Comparison of ENCODE assay signal across 15 mouse cellular contexts in the genomic region with DNA sequence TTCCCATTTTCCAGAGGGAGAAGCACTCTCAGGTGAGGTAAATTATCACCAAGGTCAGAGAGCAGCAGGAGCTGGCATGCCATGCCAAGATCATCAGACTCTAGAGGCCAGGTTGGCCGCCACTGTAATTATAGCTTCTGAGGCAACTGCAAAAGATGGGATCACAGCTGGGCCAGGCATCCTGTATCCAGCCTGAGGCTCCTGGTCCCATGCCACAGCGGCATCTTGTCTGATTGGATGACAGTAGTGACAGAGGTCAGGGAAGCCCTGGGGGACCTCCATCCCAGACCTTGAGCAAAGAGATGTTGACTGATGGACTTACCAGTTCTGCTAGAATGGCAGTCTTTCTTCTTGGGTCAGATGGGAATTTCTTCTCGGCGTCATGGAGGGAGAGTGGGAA. TPM values are rescaled to one million over a fixed set of nuclear protein-coding genes. Genes with fewer than 3 reads are reported as not detected.
DNase-seq lines count a peak whose midpoint lies in the region; ATAC-seq lines count a peak whose summit lies in the region.
"Had no signal": no experiment of that assay in that cellular context is flagged by ENCODE, and none has a peak within 500 bp of the region (broad histone marks: within the 10 kb centered on the region; RNA-seq: fewer than 3 reads in every experiment).

No protein-coding gene starts in this region.

- H3K27me3 ChIP-seq in forebrain, embryonic 16.5 days (replicated peaks; ENCODE audit: control insufficient read depth, insufficient read depth, low read length), result no peaks in the 10 kb centered on the region
- no peaks in the 10 kb centered on the region for H3K27me3 ChIP-seq in forebrain, embryonic 14.5 days (replicated peaks; ENCODE audit: control insufficient read depth, insufficient read depth, low read length)
- H3K27me3 ChIP-seq in midbrain, embryonic 14.5 days (ENCODE audit: control insufficient read depth, insufficient read depth, low read length), result no peaks in the 10 kb centered on the region
- no peaks in the 10 kb centered on the region for H3K27me3 ChIP-seq in midbrain, embryonic 11.5 days (ENCODE audit: control insufficient read depth, insufficient read depth, low read length)
- no peaks in the 10 kb centered on the region for H3K27me3 ChIP-seq in hindbrain, embryonic 14.5 days (ENCODE audit: control insufficient read depth, insufficient read depth, low read length)
- H3K27me3 ChIP-seq in stomach, embryonic 15.5 days (replicated peaks), result no peaks in the 10 kb centered on the region
- no peaks in the 10 kb centered on the region for H3K27me3 ChIP-seq in liver, embryonic 11.5 days (replicated peaks; ENCODE audit: control insufficient read depth, insufficient read depth, low read length)
- H3K27me3 ChIP-seq: embryonic facial prominence, embryonic 13.5 days; heart, embryonic 13.5 days had no signal

- no peak overlapping the region for H3K4me2 ChIP-seq in forebrain, embryonic 16.5 days (ENCODE audit: low read length)
- no peak overlapping the region for H3K4me2 ChIP-seq in forebrain, embryonic 14.5 days (ENCODE audit: low read length)
- H3K4me2 ChIP-seq in midbrain, embryonic 14.5 days (ENCODE audit: low read length), result no peak overlapping the region
- no peak overlapping the region for H3K4me2 ChIP-seq in midbrain, embryonic 11.5 days
- H3K4me2 ChIP-seq in hindbrain, embryonic 14.5 days (replicated peaks), result no peak overlapping the region
- H3K4me2 ChIP-seq in stomach, embryonic 15.5 days, result no peak overlapping the region
- no peak overlapping the region for H3K4me2 ChIP-seq in liver, embryonic 11.5 days
- H3K4me2 ChIP-seq: embryonic facial prominence, embryonic 13.5 days; heart, embryonic 13.5 days had no signal

- no peak overlapping the region for H3K9ac ChIP-seq in forebrain, embryonic 16.5 days (replicated peaks; ENCODE audit: low read depth, low read length)
- H3K9ac ChIP-seq in forebrain, embryonic 14.5 days (ENCODE audit: low read length), result no peak overlapping the region
- H3K9ac ChIP-seq in midbrain, embryonic 14.5 days (replicated peaks; ENCODE audit: low read length), result no peak overlapping the region
- H3K9ac ChIP-seq in midbrain, embryonic 11.5 days (ENCODE audit: low read length), result no peak overlapping the region
- no peak overlapping the region for H3K9ac ChIP-seq in hindbrain, embryonic 14.5 days
- H3K9ac ChIP-seq in stomach, embryonic 15.5 days, result no peak overlapping the region
- H3K9ac ChIP-seq in liver, embryonic 11.5 days (ENCODE audit: low read depth, low read length), result no peak overlapping the region
- H3K9ac ChIP-seq: heart, embryonic 13.5 days had no signal

- H3K4me1 ChIP-seq in forebrain, embryonic 16.5 days (replicated peaks; ENCODE audit: control insufficient read depth, insufficient read depth, low read length), result peaks cover 19% of the 10 kb centered on the region
- H3K4me1 ChIP-seq in forebrain, embryonic 14.5 days (ENCODE audit: control insufficient read depth, insufficient read depth, low read length), result peaks cover 10% of the 10 kb centered on the region
- peaks cover 17% of the 10 kb centered on the region for H3K4me1 ChIP-seq in midbrain, embryonic 14.5 days (ENCODE audit: control insufficient read depth, insufficient read depth, low read length)
- H3K4me1 ChIP-seq in midbrain, embryonic 11.5 days (ENCODE audit: control insufficient read depth, insufficient read depth, low read length), result peaks cover 6% of the 10 kb centered on the region
- H3K4me1 ChIP-seq in hindbrain, embryonic 14.5 days (replicated peaks; ENCODE audit: control insufficient read depth, insufficient read depth, low read length), result peaks cover 24% of the 10 kb centered on the region
- H3K4me1 ChIP-seq in stomach, embryonic 15.5 days, result peaks cover 13% of the 10 kb centered on the region; the same call in 1 of the 2 replicates
- no peaks in the 10 kb centered on the region for H3K4me1 ChIP-seq in liver, embryonic 11.5 days (replicated peaks; ENCODE audit: control insufficient read depth, insufficient read depth, low read length)

- DNase-seq in forebrain, embryonic 14.5 days (ENCODE audit: low spot score), result no peak
- DNase-seq in midbrain, embryonic 14.5 days, result peak; percentile 37
- no peak for DNase-seq in midbrain, embryonic 11.5 days (ENCODE audit: low spot score, missing footprints)
- DNase-seq in hindbrain, embryonic 14.5 days (ENCODE audit: low spot score), result no peak
- DNase-seq in layer of hippocampus, adult 18-20 months (ENCODE audit: low spot score in 2 of 2), result no peak
- DNase-seq in liver, embryonic 11.5 days (ENCODE audit: low spot score), result no peak
- DNase-seq: kidney, adult 18-20 months; spleen, adult 18-20 months; thymus, postnatal 25 days had no signal

- no peaks in the 10 kb centered on the region for H3K36me3 ChIP-seq in forebrain, embryonic 16.5 days (ENCODE audit: control insufficient read depth, insufficient read depth)
- no peaks in the 10 kb centered on the region for H3K36me3 ChIP-seq in forebrain, embryonic 14.5 days (ENCODE audit: control insufficient read depth, insufficient read depth, low read length)
- no peaks in the 10 kb centered on the region for H3K36me3 ChIP-seq in midbrain, embryonic 14.5 days (ENCODE audit: control insufficient read depth, insufficient read depth, low read length)
- no peaks in the 10 kb centered on the region for H3K36me3 ChIP-seq in midbrain, embryonic 11.5 days (ENCODE audit: control insufficient read depth, insufficient read depth, low read length)
- no peaks in the 10 kb centered on the region for H3K36me3 ChIP-seq in hindbrain, embryonic 14.5 days (replicated peaks; ENCODE audit: control insufficient read depth, insufficient read depth)
- no peaks in the 10 kb centered on the region for H3K36me3 ChIP-seq in stomach, embryonic 15.5 days
- H3K36me3 ChIP-seq in liver, embryonic 11.5 days (ENCODE audit: control insufficient read depth, insufficient read depth, low read length), result no peaks in the 10 kb centered on the region
- H3K36me3 ChIP-seq: embryonic facial prominence, embryonic 13.5 days; heart, embryonic 13.5 days had no signal

- WGBS in forebrain, embryonic 16.5 days, result 73% methylated on average over 4 of the region's 4 CpGs
- 79% methylated on average over 4 of the region's 4 CpGs for WGBS in forebrain, embryonic 14.5 days
- WGBS in midbrain, embryonic 14.5 days, result 52% methylated on average over 4 of the region's 4 CpGs
- WGBS in midbrain, embryonic 11.5 days, result 55% methylated on average over 4 of the region's 4 CpGs
- WGBS in hindbrain, embryonic 14.5 days, result 20% methylated on average over 4 of the region's 4 CpGs
- 38% methylated on average over 4 of the region's 4 CpGs for WGBS in stomach, embryonic 15.5 days
- 71% methylated on average over 4 of the region's 4 CpGs for WGBS in liver, embryonic 11.5 days

- 0 out of 2 replicates have a peak overlapping the region, but pooled peaks have one; percentile 12 for H3K27ac ChIP-seq in forebrain, embryonic 16.5 days (ENCODE audit: low read length)
- H3K27ac ChIP-seq in forebrain, embryonic 14.5 days (ENCODE audit: low read depth, low read length), result no peak overlapping the region
- H3K27ac ChIP-seq in midbrain, embryonic 14.5 days (replicated peaks; ENCODE audit: low read depth, low read length), result no peak overlapping the region
- no peak overlapping the region for H3K27ac ChIP-seq in midbrain, embryonic 11.5 days (ENCODE audit: low read depth, low read length)
- peak overlapping the region; percentile 21; the same call in 1 of the 2 replicates for H3K27ac ChIP-seq in hindbrain, embryonic 14.5 days
- H3K27ac ChIP-seq in stomach, embryonic 15.5 days, result peak overlapping the region; percentile 69
- no peak overlapping the region for H3K27ac ChIP-seq in liver, embryonic 11.5 days (ENCODE audit: low read depth, low read length)
- H3K27ac ChIP-seq: heart, embryonic 13.5 days had no signal

- no peak overlapping the region for H3K4me3 ChIP-seq in forebrain, embryonic 16.5 days (replicated peaks; ENCODE audit: low read length)
- no peak overlapping the region for H3K4me3 ChIP-seq in forebrain, embryonic 14.5 days (ENCODE audit: low read depth, low read length)
- no peak overlapping the region for H3K4me3 ChIP-seq in midbrain, embryonic 14.5 days (replicated peaks; ENCODE audit: low read depth, low read length)
- H3K4me3 ChIP-seq in midbrain, embryonic 11.5 days (ENCODE audit: low read depth, low read length), result no peak overlapping the region
- H3K4me3 ChIP-seq in hindbrain, embryonic 14.5 days (replicated peaks; ENCODE audit: low read length), result no peak overlapping the region
- no peak overlapping the region for H3K4me3 ChIP-seq in stomach, embryonic 15.5 days (replicated peaks)
- no peak overlapping the region for H3K4me3 ChIP-seq in liver, embryonic 11.5 days (ENCODE audit: low read depth, low read length)
- H3K4me3 ChIP-seq: embryonic facial prominence, embryonic 13.5 days; heart, embryonic 13.5 days had no signal

- ATAC-seq in forebrain, embryonic 16.5 days, result no peak
- ATAC-seq in forebrain, embryonic 14.5 days, result no peak
- ATAC-seq in midbrain, embryonic 14.5 days (ENCODE audit: low FRiP score, low TSS enrichment), result no peak
- ATAC-seq in midbrain, embryonic 11.5 days (ENCODE audit: low FRiP score), result no peak
- no peak for ATAC-seq in hindbrain, embryonic 14.5 days (ENCODE audit: low FRiP score)
- no peak for ATAC-seq in stomach, embryonic 15.5 days (ENCODE audit: insufficient read depth, low FRiP score, low read depth)
- ATAC-seq in liver, embryonic 11.5 days (replicated peaks; ENCODE audit: low FRiP score), result no peak

- H3K9me3 ChIP-seq in forebrain, embryonic 16.5 days (ENCODE audit: control insufficient read depth, low read length), result no peaks in the 10 kb centered on the region
- no peaks in the 10 kb centered on the region for H3K9me3 ChIP-seq in forebrain, embryonic 14.5 days (replicated peaks; ENCODE audit: control insufficient read depth, low read length)
- H3K9me3 ChIP-seq in midbrain, embryonic 14.5 days (ENCODE audit: control insufficient read depth, low read length), result no peaks in the 10 kb centered on the region
- H3K9me3 ChIP-seq in midbrain, embryonic 11.5 days (ENCODE audit: control insufficient read depth, low read length), result no peaks in the 10 kb centered on the region
- H3K9me3 ChIP-seq in hindbrain, embryonic 14.5 days (ENCODE audit: control insufficient read depth, low read length), result no peaks in the 10 kb centered on the region
- H3K9me3 ChIP-seq in stomach, embryonic 15.5 days, result no peaks in the 10 kb centered on the region
- H3K9me3 ChIP-seq in liver, embryonic 11.5 days (ENCODE audit: control insufficient read depth, low read length), result no peaks in the 10 kb centered on the region
- H3K9me3 ChIP-seq: embryonic facial prominence, embryonic 13.5 days; heart, embryonic 13.5 days had no signal

RNA-seq across cellular contexts. Expression of gene Galnt16, which starts 48.4 kb away (rescaled TPM):
- polyA plus RNA-seq in forebrain, embryonic 16.5 days (2015; fragmentation: Nextera tagmentation; extraction: Ambion mirVana), result 22.4 and 28.5 TPM in 2 replicates
- polyA plus RNA-seq in forebrain, embryonic 14.5 days (2014; fragmentation: Nextera tagmentation; extraction: Ambion mirVana), result 14.7 and 14.8 TPM in 2 replicates
- polyA plus RNA-seq in midbrain, embryonic 14.5 days (2014; fragmentation: Nextera tagmentation; extraction: Ambion mirVana), result 21.7 and 30.4 TPM in 2 replicates
- polyA plus RNA-seq in midbrain, embryonic 11.5 days (2014; fragmentation: Nextera tagmentation; extraction: Ambion mirVana), result 13.1 and 14.0 TPM in 2 replicates
- 20.2 and 21.2 TPM in 2 replicates for polyA plus RNA-seq in hindbrain, embryonic 14.5 days (2014; fragmentation: Nextera tagmentation; extraction: Ambion mirVana)
- 13.6 and 14.3 TPM in 2 replicates for polyA plus RNA-seq in stomach, embryonic 15.5 days (2015; fragmentation: Nextera tagmentation; extraction: Ambion mirVana)
- 100 to 1,000 TPM; 192 to 196 TPM for total RNA-seq in layer of hippocampus, adult 18-20 months (2021)
- polyA plus RNA-seq in liver, embryonic 11.5 days (2014; fragmentation: Nextera tagmentation; extraction: Ambion mirVana), result 0.92 TPM in 2 replicates
- total RNA-seq: liver, adult 2 months; megakaryocyte, adult 5-6 weeks had no signal

Comparison
In these comparisons a context has a peak if more than half of its experiments do, and no peak if none do; other contexts are left out.
1. H3K27ac ChIP-seq: peak in forebrain, embryonic 16.5 days (single experiment), hindbrain, embryonic 14.5 days (single experiment) and stomach, embryonic 15.5 days (single experiment); none in forebrain, embryonic 14.5 days (single experiment), midbrain, embryonic 14.5 days (single experiment), midbrain, embryonic 11.5 days (single experiment) and liver, embryonic 11.5 days (single experiment).